26 mouse cellular contexts compared by ENCODE assay signal in the genomic region with DNA sequence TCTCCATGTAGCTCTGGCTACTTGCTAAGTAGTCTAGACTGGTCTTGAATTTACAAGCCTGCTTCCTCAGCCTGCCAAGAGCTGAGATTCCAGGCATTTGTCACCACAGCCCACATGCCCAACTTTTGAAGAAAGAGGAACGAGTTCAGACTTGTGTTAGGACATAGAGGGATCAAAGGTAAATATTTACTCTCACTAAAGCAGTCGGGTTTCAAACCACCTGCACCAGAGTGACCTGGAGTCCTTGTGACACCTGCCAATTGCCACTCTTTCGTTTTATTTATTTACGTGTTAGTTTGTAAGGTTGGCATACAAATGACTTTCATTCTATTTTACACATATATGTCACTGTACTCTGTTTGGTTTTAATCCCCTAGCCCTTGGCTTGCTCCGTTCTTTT. TPM values are rescaled to one million over a fixed set of nuclear protein-coding genes. Genes with fewer than 3 reads are reported as not detected.
DNase-seq lines count a peak whose midpoint lies in the region; ATAC-seq and TF ChIP-seq lines count a peak whose summit lies in the region.
"Had no signal": no experiment of that assay in that cellular context is flagged by ENCODE, and none has a peak within 500 bp of the region (broad histone marks: within the 10 kb centered on the region; RNA-seq: fewer than 3 reads in every experiment).

No protein-coding gene starts in this region.

- H3K27me3 ChIP-seq in liver, adult 2 months (ENCODE audit: control insufficient read depth, insufficient read depth, low read length), result no peaks in the 10 kb centered on the region
- no peaks in the 10 kb centered on the region for H3K27me3 ChIP-seq in liver, embryonic 11.5 days (replicated peaks; ENCODE audit: control insufficient read depth, insufficient read depth, low read length)
- H3K27me3 ChIP-seq: embryonic facial prominence, embryonic 13.5 days; forebrain, embryonic 13.5 days; hindbrain, embryonic 13.5 days had no signal

- peaks cover 2% of the 10 kb centered on the region; the same call in 1 of the 2 replicates for H3K4me1 ChIP-seq in liver, adult 2 months (ENCODE audit: control insufficient read depth, insufficient read depth, low read length)
- H3K4me1 ChIP-seq in liver, embryonic 11.5 days (replicated peaks; ENCODE audit: control insufficient read depth, insufficient read depth, low read length), result peaks cover 7% of the 10 kb centered on the region; the same call in 1 of the 2 replicates

- H3K4me2 ChIP-seq in liver, embryonic 11.5 days, result no peak overlapping the region
- H3K4me2 ChIP-seq: embryonic facial prominence, embryonic 13.5 days; forebrain, embryonic 13.5 days; heart, embryonic 11.5 days; hindbrain, embryonic 13.5 days had no signal

- ATAC-seq in liver, embryonic 11.5 days (replicated peaks; ENCODE audit: low FRiP score), result no peak
- ATAC-seq: activated CD4-positive, CD25-positive, alpha-beta regulatory T cell, adult 4 months; forebrain, embryonic 13.5 days; forebrain, embryonic 16.5 days had no signal

- no peaks in the 10 kb centered on the region for H3K79me2 ChIP-seq in liver, adult 2 months (ENCODE audit: control insufficient read depth, insufficient read depth, low read length)

- H3K27ac ChIP-seq in liver, adult 2 months (replicated peaks; ENCODE audit: insufficient read depth, low read depth, low read length), result no peak overlapping the region
- no peak overlapping the region for H3K27ac ChIP-seq in liver, embryonic 11.5 days (ENCODE audit: low read depth, low read length)
- H3K27ac ChIP-seq: embryonic facial prominence, embryonic 10.5 days; embryonic facial prominence, embryonic 13.5 days; forebrain, embryonic 13.5 days; hindbrain, embryonic 10.5 days; hindbrain, embryonic 13.5 days had no signal

- 24% methylated on average over 5 of the region's 5 CpGs for WGBS in liver, adult 2 months
- WGBS in liver, embryonic 11.5 days, result 76% methylated on average over 5 of the region's 5 CpGs

- H3K9ac ChIP-seq in liver, adult 2 months (ENCODE audit: low read depth, low read length), result no peak overlapping the region
- H3K9ac ChIP-seq in liver, embryonic 11.5 days (ENCODE audit: low read depth, low read length), result no peak overlapping the region
- H3K9ac ChIP-seq: embryonic facial prominence, embryonic 13.5 days; forebrain, embryonic 13.5 days; hindbrain, embryonic 13.5 days had no signal

- no peaks in the 10 kb centered on the region for H3K36me3 ChIP-seq in liver, adult 2 months (ENCODE audit: control insufficient read depth, insufficient read depth, low read length)
- no peaks in the 10 kb centered on the region for H3K36me3 ChIP-seq in liver, embryonic 11.5 days (ENCODE audit: control insufficient read depth, insufficient read depth, low read length)
- H3K36me3 ChIP-seq: embryonic facial prominence, embryonic 10.5 days; embryonic facial prominence, embryonic 13.5 days; hindbrain, embryonic 10.5 days; hindbrain, embryonic 13.5 days had no signal

- no peak for TF ChIP-seq POLR2A in liver, adult 2 months (IDR thresholded peaks at IDR 0.05; ENCODE audit: extremely low read depth, insufficient read depth, low read length)

- no peaks in the 10 kb centered on the region for H3K9me3 ChIP-seq in liver, embryonic 11.5 days (ENCODE audit: control insufficient read depth, low read length)
- H3K9me3 ChIP-seq: embryonic facial prominence, embryonic 10.5 days; embryonic facial prominence, embryonic 13.5 days; forebrain, embryonic 13.5 days; hindbrain, embryonic 10.5 days; hindbrain, embryonic 13.5 days had no signal

- intact Hi-C loops in heart, postnatal 14 days (cut with DNase I), result no loop called here

- H3K4me3 ChIP-seq in liver, adult 2 months (ENCODE audit: insufficient read depth, low read depth, low read length), result no peak overlapping the region
- no peak overlapping the region for H3K4me3 ChIP-seq in liver, embryonic 11.5 days (ENCODE audit: low read depth, low read length)
- H3K4me3 ChIP-seq: embryonic facial prominence, embryonic 10.5 days; embryonic facial prominence, embryonic 13.5 days; erythroblast, embryonic 14.5 days; forebrain, embryonic 13.5 days; hindbrain, embryonic 10.5 days; hindbrain, embryonic 13.5 days had no signal

- no peak for TF ChIP-seq CTCF in liver, adult 2 months (IDR thresholded peaks at IDR 0.05; ENCODE audit: low read depth, low read length)

- DNase-seq in heart, adult 11 months, result peak; percentile 39
- DNase-seq in heart, postnatal 14 days, result no peak
- peak; percentile 84 for DNase-seq in liver, adult 2 months (ENCODE audit: extremely low read depth, low read depth, low spot score)
- no peak for DNase-seq in liver, embryonic 11.5 days (ENCODE audit: low spot score)
- peak; percentile 4 to 24 for DNase-seq in lung, adult 18-20 months
- DNase-seq in lung, postnatal 10 days, result no peak
- DNase-seq in naive thymus-derived CD4-positive, alpha-beta T cell, adult 2 months (ENCODE audit: low read depth), result peak; percentile 36
- DNase-seq: adrenal gland, adult 8-10 months; adrenal gland, postnatal 25 days; cerebellum, adult 11-12 months; cerebellum, adult 8-10 months; cerebellum, postnatal 10 days; cerebellum, postnatal 36 days; embryo, embryonic 11 days; gastrocnemius, postnatal 10 days; gastrocnemius, postnatal 36 days; heart, postnatal 36 days had no signal

RNA-seq across cellular contexts. Expression of a gene that starts 36.4 kb away (rescaled TPM):
- 10 to 100 TPM; 11.5 to 12.1 TPM for total RNA-seq in heart, postnatal 14 days (2021)
- 6.6 and 7.1 TPM in 2 replicates for total RNA-seq in liver, adult 2 months (2014; rRNA removed)
- 2.7 and 2.9 TPM in 2 replicates for polyA plus RNA-seq in liver, adult 2 months (2012; rRNA removed)
- polyA plus RNA-seq in liver, embryonic 11.5 days (2014; fragmentation: Nextera tagmentation; extraction: Ambion mirVana), result 31.1 and 34.5 TPM in 2 replicates

Comparison
In these comparisons a context has a peak if more than half of its experiments do, and no peak if none do; other contexts are left out.
1. DNase-seq: peak in heart, adult 11 months (single experiment), liver, adult 2 months (single experiment), lung, adult 18-20 months (2 of 2) and naive thymus-derived CD4-positive, alpha-beta T cell, adult 2 months (single experiment); none in heart, postnatal 14 days (0 of 2), liver, embryonic 11.5 days (single experiment) and lung, postnatal 10 days (single experiment).